Mouse (Mus musculus) cerebellum, postnatal 25 days (tissue): ENCODE data around the gene Smpd4.
"Not testable (repeated sequence)": the region's sequence is repeated elsewhere in the genome, so short reads cannot be mapped to it uniquely, and the experiment has no call there.

Experiments used
- DNase-seq, 2 experiments: peaks; one replicate each; pipeline ENCODE4 v3.0.0; 2021; ENCODE audit warnings: mixed read lengths in 2 of 2

The Smpd4 gene

DNA sequence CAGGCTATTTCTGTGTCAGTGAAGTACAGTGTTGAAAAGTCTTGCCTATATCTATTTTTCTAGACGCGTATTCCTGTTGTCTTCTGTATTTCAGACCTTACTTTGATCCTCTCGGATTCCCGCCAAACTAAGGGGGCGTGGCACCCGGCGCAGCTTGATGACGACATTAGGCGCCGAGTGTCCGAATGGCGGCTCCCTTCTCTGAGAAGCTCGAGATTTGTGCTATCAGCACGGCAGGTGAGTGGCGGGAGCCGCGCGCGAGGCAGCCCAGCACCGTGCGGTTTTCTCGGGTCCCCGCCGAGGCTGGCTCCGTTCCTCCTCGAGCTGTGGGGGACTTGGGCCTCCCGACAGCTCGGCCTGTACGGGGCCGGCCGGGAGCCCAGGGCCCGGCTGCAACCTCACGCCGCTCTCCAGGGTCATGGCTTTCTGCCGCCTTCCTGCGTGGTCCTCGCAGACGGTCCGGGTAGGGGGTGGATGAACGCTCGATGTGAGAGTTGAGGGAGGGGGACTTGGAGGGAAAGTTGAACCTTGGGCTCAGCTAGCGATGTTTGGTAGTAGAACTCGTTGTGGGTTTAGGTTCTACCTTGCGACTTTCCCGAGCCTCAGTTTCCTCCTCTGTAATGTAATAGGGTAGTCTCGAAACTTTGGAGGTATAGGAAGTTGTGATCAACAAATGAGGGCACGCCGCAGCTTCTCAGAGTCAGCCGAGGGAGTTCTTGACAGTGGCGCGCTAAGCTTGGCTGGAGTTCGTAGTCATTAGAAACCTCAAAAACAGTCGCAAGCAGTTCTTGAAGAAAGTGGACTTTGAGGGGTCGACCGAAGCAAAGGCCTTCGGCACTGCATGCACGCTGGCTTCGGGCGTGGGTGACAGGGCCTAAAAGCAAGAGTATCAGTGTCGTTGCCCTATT lies at the start of gene Smpd4:
Gene Smpd4, plus strand, starts transcription at position 157 of the 908 bp plus-strand sequence.
- DNase-seq: peak; percentile 95

DNA sequence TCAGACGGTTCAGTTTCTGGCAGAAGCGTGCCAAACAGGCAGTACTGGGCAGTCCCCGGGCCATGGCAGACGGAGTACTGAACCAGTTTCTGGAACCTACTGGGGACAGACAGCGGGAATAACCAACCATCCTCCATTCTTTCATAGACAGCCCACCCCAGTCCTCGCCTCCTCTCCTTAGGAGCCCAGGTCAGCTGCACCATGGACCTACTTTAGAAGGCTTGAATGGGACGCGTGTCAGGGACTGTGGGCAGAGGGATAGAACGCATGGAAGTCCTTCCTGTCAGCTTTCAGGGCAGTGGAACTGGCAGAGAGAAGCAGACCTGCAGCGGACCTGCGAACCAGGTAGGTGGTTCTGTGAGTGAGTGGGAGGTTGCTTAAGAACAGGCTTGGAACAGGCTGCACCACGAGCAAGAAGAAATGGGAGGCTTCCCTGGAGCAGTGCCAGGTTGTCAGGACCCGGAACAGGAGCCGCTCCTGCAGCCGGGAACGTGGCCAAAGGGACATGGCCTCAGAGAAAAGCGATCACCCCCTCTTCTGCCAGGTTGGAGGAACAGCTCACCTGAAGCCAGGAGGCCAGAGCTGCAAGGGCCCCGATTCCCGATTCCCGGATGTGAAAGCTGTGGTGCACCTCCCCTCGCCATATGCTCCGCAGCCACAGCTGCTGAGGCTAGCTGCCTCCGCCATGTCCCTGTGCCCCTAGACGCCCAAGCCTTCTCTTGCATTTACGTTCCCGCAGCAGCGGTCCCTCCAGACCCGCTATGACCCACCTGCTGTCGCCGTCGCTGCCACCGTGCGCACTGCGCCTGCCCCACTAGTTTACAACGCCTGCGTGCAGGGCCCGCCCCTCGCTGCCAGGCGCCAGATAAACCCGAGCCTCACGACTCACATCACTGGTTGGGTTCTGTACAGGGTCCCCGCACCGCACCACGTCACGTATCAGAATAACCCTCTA lies 43.0 kb upstream of the Smpd4 start:
- peak; percentile 83 to 88 for DNase-seq

DNA sequence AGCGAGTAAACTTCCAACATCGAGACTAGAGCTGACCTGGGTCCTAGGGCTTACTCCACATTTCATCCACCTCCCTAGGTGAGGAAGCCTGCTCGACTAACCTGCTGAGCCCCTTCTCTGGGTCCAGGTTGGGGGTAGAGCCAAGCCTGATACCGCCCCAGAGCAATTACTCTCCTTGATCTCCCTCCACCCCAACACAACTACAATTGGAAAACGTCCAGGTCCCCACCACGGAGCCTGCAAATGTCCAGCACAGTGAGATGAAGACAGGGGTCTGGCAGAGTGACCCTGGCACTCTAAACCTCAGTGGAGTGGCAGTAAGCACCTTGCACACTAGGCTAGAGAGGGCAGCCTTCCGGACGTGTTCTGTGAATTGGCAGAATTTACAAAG lies 42.3 kb upstream of the Smpd4 start:
- no peak for DNase-seq

DNA sequence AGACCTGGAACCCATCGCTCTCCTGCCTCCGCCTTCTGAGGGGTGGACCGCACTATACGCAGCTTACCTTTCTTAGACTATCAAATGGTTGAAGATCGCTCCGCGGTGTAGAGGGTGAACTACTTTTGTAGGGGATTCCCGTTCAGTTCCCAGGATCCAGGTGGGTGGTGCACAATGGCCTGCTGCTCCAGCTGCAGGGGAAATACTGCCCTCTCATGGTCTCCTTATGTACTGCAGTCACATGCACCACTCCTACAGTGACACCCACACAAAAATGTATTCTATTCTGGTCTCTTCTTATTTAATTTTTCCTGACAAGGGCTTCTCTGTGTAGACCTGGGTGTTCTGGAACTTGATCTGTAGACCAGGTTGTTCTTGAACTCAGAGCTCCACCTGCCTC lies 36.1 kb upstream of the Smpd4 start, which contains the start of gene Slc7a4:
Gene Slc7a4, minus strand, starts transcription at position 151 of the 400 bp plus-strand sequence.
- peak in 1 of 2 experiments; percentile 23 for DNase-seq

- DNase-seq: no peak
Measured at GRCm38 (mm10) chr16:17584555-17584954, 34.6 kb upstream of the Smpd4 start.

DNA sequence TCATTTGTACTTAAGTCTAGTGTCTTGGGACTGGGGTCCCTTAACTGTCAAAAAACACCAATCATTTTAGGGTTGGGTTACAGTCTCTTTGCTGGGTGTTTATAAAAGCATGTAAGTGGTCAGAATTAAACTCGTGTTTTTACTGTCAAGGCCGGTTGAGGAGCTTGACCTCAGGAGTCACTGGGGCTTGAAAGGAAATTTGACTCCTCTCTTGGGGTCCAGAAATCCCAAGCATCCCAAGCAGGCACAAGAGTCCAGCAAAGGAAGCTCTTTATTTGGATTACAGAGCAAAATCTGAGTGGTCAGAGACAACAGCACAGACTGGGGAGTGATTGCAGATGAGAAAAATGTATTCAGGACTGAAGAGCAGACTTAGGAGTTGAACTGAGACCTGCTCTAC lies 28.4 kb upstream of the Smpd4 start:
- no peak for DNase-seq

DNA sequence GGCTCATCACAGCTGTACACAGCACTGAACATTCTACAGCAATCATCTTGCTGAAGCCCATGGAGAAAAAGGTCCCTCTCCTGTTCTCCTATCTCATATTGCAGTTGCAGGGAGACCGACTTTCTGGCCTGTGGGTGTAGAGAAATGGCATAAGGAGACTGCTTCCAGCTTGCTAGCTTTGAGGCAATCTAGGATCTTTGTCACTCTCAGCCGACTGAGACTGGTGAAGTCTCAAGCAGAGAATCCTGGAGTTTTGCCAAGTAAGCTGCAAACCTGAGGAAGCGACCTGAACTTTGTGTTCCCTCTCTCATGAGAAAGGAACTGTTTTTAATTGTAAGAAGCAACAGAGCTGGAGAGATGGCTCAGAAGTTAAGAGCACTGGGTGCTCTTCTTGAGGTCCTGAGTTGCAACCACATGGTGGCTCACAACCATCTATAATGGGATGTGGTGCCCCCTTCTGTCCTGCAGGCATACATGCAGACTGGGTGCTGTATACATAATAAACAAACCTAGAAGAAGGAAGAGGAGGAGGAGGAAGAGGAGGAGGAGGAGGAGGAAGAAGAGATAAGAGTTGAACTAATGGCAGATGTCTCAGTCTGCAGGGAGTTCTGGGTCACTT lies 18.1 kb upstream of the Smpd4 start:
- DNase-seq: no peak

GRCm38 (mm10) chr16:17604941-17605340 lies 14.2 kb upstream of the Smpd4 start:
- DNase-seq: no peak

- no peak for DNase-seq
Measured at GRCm38 (mm10) chr16:17605684-17606083, 13.5 kb upstream of the Smpd4 start.

GRCm38 (mm10) chr16:17611383-17611782 lies 7.8 kb upstream of the Smpd4 start:
- no peak for DNase-seq

DNA sequence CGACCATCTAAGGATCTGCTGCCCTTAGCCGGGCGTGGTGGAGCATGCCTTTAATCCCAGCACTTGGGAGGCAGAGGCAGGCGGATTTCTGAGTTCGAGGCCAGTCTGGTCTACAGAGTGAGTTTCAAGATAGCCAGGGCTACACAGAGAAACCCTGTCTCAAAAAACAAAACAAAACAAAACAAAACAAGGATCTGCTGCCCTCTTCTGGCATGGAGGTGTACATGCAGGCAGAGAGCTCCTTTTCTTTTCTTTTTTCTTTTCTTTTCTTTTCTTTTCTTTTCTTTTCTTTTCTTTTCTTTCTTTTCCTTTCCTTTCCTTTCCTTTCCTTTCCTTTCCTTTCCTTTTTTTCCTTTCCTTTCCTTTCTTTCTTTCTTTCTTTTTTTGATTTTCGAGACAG lies 4.4 kb upstream of the Smpd4 start:
- DNase-seq: not testable (repeated sequence)

DNA sequence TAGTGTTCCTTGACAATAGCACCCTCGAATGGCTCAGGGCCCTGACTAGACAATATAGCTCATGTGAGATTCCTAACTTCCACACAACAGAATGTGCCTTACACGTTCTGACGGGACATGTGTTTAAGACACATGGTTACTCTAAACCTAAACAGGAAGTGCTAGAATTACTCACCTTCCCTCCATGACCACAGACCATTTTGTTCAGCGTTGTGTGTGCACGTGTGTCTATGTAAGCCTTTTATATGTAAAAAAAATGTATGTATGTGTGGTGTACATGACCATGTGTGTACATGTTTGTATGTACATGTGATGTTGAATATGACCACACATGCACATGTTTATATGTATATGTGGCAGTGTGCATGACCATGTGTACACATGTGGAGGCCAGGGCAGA lies 2.9 kb upstream of the Smpd4 start:
- DNase-seq: no peak

- DNase-seq: peak; percentile 72 to 83
Measured at GRCm38 (mm10) chr16:17617922-17618565, 1.1 kb upstream of the Smpd4 start.

DNA sequence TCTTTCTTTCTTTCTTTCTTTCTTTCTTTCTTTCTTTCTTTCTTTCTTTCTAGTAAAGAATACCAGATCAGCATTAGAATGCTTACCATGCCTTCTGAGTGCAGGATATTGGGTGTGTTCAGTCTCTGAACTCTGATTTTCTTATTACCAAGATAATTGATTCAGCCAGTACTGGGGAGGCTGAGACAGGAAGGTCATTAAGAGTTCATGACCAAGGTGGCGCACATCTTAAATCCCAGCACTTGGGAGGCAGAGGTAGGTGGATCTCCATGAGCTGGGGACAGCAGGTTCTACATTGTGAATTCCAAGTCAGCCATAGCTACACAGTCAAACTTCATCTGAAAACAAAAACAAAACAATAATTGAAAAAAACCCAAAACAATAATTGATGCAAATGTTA lies 2.8 kb downstream of the Smpd4 start:
- no peak for DNase-seq

DNA sequence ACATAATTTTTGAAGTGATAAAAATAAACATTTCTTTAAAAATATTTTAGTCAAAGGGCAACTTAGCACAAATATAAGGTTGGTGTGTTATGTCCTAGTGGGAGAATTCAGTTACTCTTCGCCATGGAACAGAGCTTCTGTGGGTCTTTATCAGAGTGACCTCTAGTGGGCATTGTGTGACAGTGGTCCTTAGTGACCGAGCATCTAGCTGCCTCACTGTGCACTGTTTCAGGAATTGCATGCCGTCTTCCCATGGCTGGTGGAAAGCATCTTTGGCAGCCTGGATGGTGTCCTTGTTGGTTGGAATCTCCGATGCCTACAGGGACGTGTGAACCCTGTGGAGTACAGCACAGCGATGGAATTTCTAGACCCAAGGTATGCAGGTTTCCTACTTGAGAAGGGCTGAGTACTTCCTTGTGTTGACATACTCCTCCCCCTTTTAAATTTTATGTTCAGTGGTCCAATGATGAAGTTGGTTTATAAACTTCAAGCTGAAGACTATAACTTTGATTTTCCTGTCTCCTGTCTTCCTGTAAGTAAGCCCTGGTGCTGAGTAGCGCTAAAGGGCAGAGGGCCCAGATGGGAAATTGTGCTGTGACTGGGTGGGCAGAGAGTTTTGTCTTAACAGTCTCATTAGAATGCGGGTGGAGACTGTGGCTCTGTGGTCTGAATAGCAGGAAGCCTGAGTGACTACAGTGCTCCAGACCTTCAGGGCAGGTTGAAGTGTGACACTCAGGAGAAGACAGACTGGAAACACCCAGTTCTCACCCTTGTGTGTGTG lies 6.5 kb downstream of the Smpd4 start:
- peak; percentile 20 to 44 for DNase-seq

DNA sequence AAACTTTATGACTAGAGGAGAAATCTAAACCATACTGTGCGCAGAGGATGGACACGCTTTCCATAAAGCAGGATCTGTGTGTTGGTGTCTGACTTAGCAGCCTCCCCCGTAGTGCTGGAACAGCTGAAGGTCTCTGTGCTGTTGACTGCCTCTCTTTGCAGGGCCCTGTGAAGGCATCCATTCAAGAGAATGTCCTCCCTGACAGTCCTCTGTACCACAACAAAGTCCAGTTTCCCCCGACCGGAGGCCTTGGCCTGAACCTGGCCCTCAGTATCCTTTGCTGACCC lies 7.1 kb downstream of the Smpd4 start:
- DNase-seq: no peak

- DNase-seq: no peak
Measured at GRCm38 (mm10) chr16:17632580-17632979, 13.4 kb downstream of the Smpd4 start.

- DNase-seq: peak; percentile 31 to 55
Measured at GRCm38 (mm10) chr16:17633481-17634181, 14.5 kb downstream of the Smpd4 start.

GRCm38 (mm10) chr16:17636904-17637303 lies 17.8 kb downstream of the Smpd4 start:
- DNase-seq: no peak

DNA sequence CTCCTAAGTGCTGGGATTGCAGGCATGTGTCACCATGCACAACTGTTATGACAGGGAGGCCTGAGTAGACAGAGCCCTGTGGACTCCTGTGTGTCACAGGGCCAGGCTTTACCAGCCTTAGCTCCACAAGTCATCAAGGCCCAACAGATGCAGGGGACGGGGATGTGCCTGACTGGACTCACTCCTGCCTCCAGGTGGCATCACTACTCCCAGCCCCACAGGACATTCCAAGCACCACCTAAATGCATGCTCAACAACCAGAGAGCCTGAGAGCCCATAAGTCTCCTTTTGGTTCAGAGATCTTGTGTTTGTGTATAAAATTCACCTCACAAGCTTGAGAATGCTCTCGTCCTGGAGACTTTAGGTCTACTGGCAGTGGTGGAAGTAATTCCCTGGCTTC lies 18.5 kb downstream of the Smpd4 start:
- peak in 1 of 2 experiments; percentile 21 for DNase-seq

DNA sequence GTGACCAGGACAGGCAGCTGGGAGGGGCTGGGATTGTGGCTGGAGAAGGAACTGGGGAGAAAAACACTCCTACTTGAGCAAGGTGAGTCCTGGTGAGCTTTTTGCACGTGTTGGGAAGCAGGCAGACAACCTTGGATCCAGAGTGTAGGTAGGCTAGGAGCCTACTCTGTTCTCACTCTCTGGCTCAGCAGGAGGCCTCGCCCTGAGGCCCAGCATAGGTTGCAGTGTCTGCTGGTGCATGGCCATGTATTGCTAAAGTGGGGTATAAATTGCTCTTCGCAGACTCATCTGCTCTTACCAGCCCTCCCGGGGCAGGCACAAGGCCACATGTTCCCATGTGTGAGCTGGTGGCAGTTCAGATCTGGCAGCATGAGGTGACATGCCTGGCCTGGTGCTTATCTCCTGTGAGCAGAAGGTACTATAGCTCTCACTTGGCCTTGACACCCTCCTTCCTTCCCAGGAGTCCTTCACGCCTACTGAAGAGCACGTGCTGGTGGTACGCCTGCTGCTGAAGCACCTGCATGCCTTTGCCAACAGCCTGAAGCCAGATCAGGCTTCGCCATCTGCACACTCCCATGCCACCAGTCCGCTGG lies 19.0 kb downstream of the Smpd4 start:
- peak; percentile 21 for DNase-seq
